Mouse (Mus musculus): ENCODE results near the gene Siah1b. TPM values are rescaled to one million over a fixed set of nuclear protein-coding genes. Genes with fewer than 3 reads are reported as not detected.

The Siah1b gene
- polyA plus RNA-seq, 1 experiment from 2014 or later, result 24.3 TPM

DNA sequence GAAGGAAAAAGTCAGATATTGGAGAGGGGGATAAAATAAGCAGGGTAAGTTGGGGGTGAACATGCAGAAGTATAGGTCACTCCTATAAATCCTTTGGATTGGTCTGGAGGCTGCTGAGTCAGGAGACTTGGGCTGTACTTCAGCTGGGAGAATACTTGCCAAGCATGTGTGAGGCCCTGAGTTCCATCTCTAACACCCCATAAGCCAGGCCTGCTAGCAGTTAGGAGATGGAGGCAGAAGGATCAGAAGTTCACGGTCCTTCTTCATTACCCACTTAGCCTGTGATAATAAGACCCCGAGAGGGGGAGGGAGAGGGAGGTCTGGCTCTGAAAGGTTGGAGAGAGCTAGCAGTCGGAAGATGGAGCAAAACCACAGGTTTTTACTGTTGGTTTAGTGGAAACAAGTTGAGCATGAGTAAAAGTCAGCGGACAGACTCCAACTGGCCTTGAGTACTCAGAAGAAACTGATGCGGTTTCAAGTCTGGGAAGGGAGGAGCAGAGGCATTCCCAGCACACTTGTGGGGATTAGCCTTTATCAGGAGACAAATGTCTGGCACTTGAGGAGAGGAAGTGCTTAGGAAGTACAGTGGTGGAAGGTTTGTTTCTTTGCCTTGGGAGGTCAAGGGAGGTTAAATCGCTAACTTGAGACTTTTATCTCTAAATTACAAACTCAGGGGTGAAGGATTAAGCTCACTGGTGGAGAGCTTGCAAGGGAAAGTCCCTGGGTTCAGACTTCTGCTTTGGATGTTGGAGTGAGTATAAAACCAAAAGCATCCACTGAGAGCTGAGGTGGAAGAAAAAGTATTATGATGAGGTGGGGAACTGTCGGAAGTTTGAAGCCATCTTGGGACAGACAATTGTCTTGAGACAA lies 16.2 kb upstream of the Siah1b start:
- Histone ChIP-seq H3K4me2 (replicated peaks; ENCODE audit: low read depth, low read length) (no peak overlapping the region), H3K27ac (ENCODE audit: low read length) (no peak overlapping the region), H3K4me1 (ENCODE audit: control insufficient read depth, insufficient read depth, low read length) (no peaks in the 10 kb centered on the region), H3K4me3 (ENCODE audit: low read depth, low read length) (no peak overlapping the region), H3K9me3 (ENCODE audit: control insufficient read depth, low read depth, low read length) (no peaks in the 10 kb centered on the region), H3K9ac (replicated peaks; ENCODE audit: low read depth, low read length) (no peak overlapping the region), H3K27me3 (ENCODE audit: control insufficient read depth, insufficient read depth, low read length) (0 out of 2 replicates have a peak, but pooled peaks cover 2% of the 10 kb centered on the region), H3K36me3 (ENCODE audit: control insufficient read depth, insufficient read depth, low read length) (no peaks in the 10 kb centered on the region)
- WGBS, result 44% methylated on average over 7 of the region's 7 CpGs
- ATAC-seq (ENCODE audit: insufficient number of reproducible peaks, insufficient read depth, low FRiP score, low read depth), result no peak

DNA sequence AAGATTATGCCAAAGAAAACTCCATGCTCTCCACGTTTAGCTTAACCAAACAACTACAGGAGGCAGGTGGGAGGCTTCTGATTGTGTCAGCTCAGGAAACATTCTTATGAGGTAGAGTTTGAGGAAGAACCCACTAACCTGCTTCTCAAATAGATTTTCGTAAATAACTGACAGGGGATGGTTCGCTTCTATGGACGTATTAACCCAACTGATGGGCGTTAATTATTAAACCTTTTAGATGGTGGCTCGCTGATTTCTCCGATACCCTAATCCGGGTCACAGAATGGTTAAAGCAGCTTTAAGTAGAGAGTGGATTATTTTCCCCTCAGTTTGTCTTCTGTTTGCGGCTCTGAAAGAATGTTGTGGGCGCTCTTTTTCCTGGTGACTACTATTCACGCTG lies 13.6 kb upstream of the Siah1b start:
- Histone ChIP-seq H3K9ac (replicated peaks; ENCODE audit: low read depth, low read length) (no peak overlapping the region), H3K36me3 (ENCODE audit: control insufficient read depth, insufficient read depth, low read length) (no peaks in the 10 kb centered on the region), H3K27me3 (ENCODE audit: control insufficient read depth, insufficient read depth, low read length) (0 out of 2 replicates have a peak, but pooled peaks cover 2% of the 10 kb centered on the region), H3K4me1 (ENCODE audit: control insufficient read depth, insufficient read depth, low read length) (no peaks in the 10 kb centered on the region), H3K27ac (ENCODE audit: low read length) (no peak overlapping the region), H3K4me2 (replicated peaks; ENCODE audit: low read depth, low read length) (no peak overlapping the region), H3K4me3 (ENCODE audit: low read depth, low read length) (no peak overlapping the region), H3K9me3 (ENCODE audit: control insufficient read depth, low read depth, low read length) (no peaks in the 10 kb centered on the region)
- no peak for ATAC-seq (ENCODE audit: insufficient number of reproducible peaks, insufficient read depth, low FRiP score, low read depth)
- 74% methylated on average over 11 of the region's 11 CpGs for WGBS

DNA sequence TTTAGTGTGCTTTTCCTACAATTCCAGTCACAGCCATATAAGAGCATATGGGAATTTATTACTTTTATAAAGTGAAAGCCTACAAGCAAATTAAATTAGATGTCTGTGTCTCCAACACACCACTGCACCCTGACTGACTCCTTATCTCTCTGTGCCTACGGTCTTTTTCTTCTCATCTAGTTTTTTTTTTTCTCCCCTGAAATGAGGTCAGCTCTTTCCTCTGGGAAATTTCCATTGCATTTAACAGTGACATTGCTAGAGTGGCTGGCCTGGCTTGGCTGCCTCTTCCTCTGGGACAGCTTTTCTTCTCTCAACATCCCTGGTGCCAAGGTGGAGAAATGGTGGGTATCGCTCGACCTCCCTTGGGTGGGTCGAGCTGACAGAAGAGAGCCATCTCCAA lies 12.3 kb upstream of the Siah1b start, which contains the start of gene Cltrn:
Gene Cltrn, plus strand, starts transcription at position 249 of the 400 bp plus-strand sequence.
- 83% methylated on average over 4 of the region's 4 CpGs for WGBS

DNA sequence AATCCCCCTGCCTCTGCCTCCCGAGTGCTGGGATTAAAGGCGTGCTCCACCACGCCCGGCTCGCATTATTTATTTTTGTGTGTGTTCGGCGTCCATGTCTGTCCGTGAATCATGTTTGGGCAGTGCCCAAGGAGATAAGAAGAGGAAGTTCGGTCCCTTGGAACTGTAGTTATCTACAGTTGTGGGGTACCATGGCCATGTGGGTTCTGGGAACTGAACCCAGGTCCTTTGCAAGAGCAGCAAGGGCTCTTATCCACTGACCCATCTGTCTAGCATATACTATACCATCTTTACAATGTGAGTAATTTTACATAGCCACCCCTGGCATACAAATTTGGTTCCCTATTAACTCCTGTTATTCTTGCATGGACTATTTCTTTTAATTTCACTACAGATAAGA lies 5.7 kb upstream of the Siah1b start:
- Histone ChIP-seq H3K9ac (replicated peaks; ENCODE audit: low read depth, low read length) (no peak overlapping the region), H3K27ac (ENCODE audit: low read length) (no peak overlapping the region), H3K4me3 (ENCODE audit: low read depth, low read length) (no peak overlapping the region), H3K4me2 (replicated peaks; ENCODE audit: low read depth, low read length) (no peak overlapping the region), H3K36me3 (ENCODE audit: control insufficient read depth, insufficient read depth, low read length) (no peaks in the 10 kb centered on the region), H3K27me3 (ENCODE audit: control insufficient read depth, insufficient read depth, low read length) (no peaks in the 10 kb centered on the region), H3K4me1 (ENCODE audit: control insufficient read depth, insufficient read depth, low read length) (no peaks in the 10 kb centered on the region), H3K9me3 (ENCODE audit: control insufficient read depth, low read depth, low read length) (no peaks in the 10 kb centered on the region)
- no peak for ATAC-seq (ENCODE audit: insufficient number of reproducible peaks, insufficient read depth, low FRiP score, low read depth)
- 89% methylated on average over 9 of the region's 9 CpGs for WGBS

More for the DNA sequence above, 12.3 kb upstream of the Siah1b start, which contains the start of gene Cltrn:
- no peaks in the 10 kb centered on the region for H3K36me3 ChIP-seq (ENCODE audit: control insufficient read depth, insufficient read depth, low read length)
- no peaks in the 10 kb centered on the region for H3K9me3 ChIP-seq (ENCODE audit: control insufficient read depth, low read depth, low read length)
- H3K27ac ChIP-seq (ENCODE audit: low read length), result no peak within 1 kb of the TSS
- H3K4me1 ChIP-seq (ENCODE audit: control insufficient read depth, insufficient read depth, low read length), result no peaks in the 10 kb centered on the region
- H3K4me2 ChIP-seq (replicated peaks; ENCODE audit: low read depth, low read length), result no peak within 1 kb of the TSS
- H3K9ac ChIP-seq (replicated peaks; ENCODE audit: low read depth, low read length), result no peak within 1 kb of the TSS
- H3K4me3 ChIP-seq (ENCODE audit: low read depth, low read length), result no peak within 1 kb of the TSS
- H3K27me3 ChIP-seq (ENCODE audit: control insufficient read depth, insufficient read depth, low read length), result 0 out of 2 replicates have a peak, but pooled peaks cover 2% of the 10 kb centered on the region
- ATAC-seq (ENCODE audit: insufficient number of reproducible peaks, insufficient read depth, low FRiP score, low read depth), result no peak

DNA sequence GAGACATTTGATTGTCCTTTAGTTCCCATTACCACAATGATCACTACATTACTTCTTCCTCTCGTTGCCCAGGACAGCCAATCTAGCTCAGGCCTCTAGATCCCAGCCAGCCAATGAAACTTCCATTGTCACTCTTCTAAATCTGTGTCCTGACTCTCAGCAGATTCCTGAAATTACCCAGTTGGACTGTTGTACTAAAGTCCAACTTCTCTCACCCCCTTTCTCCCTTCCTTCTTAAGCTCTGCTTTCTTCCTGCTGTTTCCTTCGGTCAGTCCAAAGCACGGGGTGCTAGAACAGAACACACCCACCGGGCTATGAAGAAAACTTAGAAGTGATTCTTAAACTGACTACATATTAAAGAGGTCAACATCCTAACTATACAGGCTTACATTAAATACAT lies 7.3 kb downstream of the Siah1b start:
- 85% methylated on average over 4 of the region's 4 CpGs for WGBS
- no peak for ATAC-seq (ENCODE audit: insufficient number of reproducible peaks, insufficient read depth, low FRiP score, low read depth)
- H3K36me3 ChIP-seq (ENCODE audit: control insufficient read depth, insufficient read depth, low read length), result no peaks in the 10 kb centered on the region
- no peak overlapping the region for H3K9ac ChIP-seq (replicated peaks; ENCODE audit: low read depth, low read length)
- no peak overlapping the region for H3K4me2 ChIP-seq (replicated peaks; ENCODE audit: low read depth, low read length)
- no peak overlapping the region for H3K4me3 ChIP-seq (ENCODE audit: low read depth, low read length)
- no peaks in the 10 kb centered on the region for H3K27me3 ChIP-seq (ENCODE audit: control insufficient read depth, insufficient read depth, low read length)
- no peaks in the 10 kb centered on the region for H3K9me3 ChIP-seq (ENCODE audit: control insufficient read depth, low read depth, low read length)
- no peaks in the 10 kb centered on the region for H3K4me1 ChIP-seq (ENCODE audit: control insufficient read depth, insufficient read depth, low read length)
- no peak overlapping the region for H3K27ac ChIP-seq (ENCODE audit: low read length)

DNA sequence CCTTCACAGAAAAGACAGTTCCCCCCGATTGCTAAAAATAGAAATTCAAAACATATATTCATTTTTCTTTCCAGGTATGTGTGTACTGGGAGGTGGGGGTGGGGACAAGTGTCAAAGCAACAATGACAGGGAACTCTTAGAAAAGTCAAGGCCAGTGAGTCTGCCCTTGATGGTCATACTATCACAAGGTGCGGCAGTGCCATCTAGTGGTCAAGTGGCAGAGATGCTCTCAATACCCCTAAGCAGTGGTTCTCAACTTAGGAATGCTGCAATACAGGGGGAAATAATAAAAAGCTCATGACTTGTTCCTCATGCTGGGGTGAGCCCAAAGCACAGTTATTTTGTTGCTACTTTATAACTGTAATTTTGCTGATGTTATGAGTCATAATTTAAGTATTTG lies 10.1 kb downstream of the Siah1b start:
- H3K4me1 ChIP-seq (ENCODE audit: control insufficient read depth, insufficient read depth, low read length), result no peaks in the 10 kb centered on the region
- no peaks in the 10 kb centered on the region for H3K36me3 ChIP-seq (ENCODE audit: control insufficient read depth, insufficient read depth, low read length)
- 13% methylated on average over 2 of the region's 2 CpGs for WGBS
- no peak overlapping the region for H3K9ac ChIP-seq (replicated peaks; ENCODE audit: low read depth, low read length)
- ATAC-seq (ENCODE audit: insufficient number of reproducible peaks, insufficient read depth, low FRiP score, low read depth), result peak; percentile 63; the same call in 1 of the 2 replicates
- H3K4me3 ChIP-seq (ENCODE audit: low read depth, low read length), result no peak overlapping the region
- no peaks in the 10 kb centered on the region for H3K27me3 ChIP-seq (ENCODE audit: control insufficient read depth, insufficient read depth, low read length)
- H3K4me2 ChIP-seq (replicated peaks; ENCODE audit: low read depth, low read length), result no peak overlapping the region
- no peak overlapping the region for H3K27ac ChIP-seq (ENCODE audit: low read length)
- no peaks in the 10 kb centered on the region for H3K9me3 ChIP-seq (ENCODE audit: control insufficient read depth, low read depth, low read length)

DNA sequence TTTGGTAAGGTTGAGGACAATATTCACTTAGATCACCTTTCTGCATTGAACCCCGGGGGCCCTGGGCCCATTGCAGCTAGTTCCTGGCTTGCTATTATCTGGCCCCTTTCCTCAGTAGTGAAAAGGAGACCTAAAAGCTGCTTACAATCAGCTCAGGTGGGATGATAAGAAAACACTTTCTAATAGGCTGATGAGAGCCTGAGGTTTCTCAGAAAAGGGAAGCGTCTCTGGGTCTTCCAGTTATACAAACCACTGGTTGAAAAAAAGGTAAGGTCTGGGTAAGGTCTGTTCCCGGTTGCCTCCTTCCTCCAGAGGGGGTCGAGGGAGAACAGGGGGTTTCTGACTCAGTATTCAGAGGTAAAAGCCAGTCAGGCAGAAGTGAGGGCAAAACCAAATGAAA lies 17.2 kb downstream of the Siah1b start:
- 81% methylated on average over 4 of the region's 4 CpGs for WGBS

DNA sequence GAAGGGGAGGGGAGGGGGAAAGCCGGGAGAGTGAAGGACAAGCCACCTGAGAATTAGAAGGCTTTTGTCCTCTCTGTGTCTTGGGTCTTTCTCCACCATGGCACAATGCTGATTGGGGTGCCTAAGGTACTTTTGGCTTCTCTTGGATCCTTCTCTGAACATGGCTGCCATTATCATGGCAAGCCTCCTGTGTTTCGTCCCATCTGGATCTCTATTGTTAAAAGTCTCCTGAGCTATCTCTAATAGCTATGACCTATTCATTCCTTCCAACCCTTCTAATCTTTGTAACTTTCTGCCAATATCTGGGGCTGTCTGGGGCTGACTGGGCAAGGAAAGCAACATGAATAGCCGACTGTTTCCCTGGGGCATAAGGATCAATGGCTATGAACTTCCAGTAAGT lies 17.8 kb downstream of the Siah1b start:
- Histone ChIP-seq H3K36me3 (ENCODE audit: control insufficient read depth, insufficient read depth, low read length) (no peaks in the 10 kb centered on the region), H3K27ac (ENCODE audit: low read length) (no peak overlapping the region), H3K27me3 (ENCODE audit: control insufficient read depth, insufficient read depth, low read length) (no peaks in the 10 kb centered on the region), H3K4me2 (replicated peaks; ENCODE audit: low read depth, low read length) (no peak overlapping the region), H3K9ac (replicated peaks; ENCODE audit: low read depth, low read length) (no peak overlapping the region), H3K4me1 (ENCODE audit: control insufficient read depth, insufficient read depth, low read length) (no peaks in the 10 kb centered on the region), H3K4me3 (ENCODE audit: low read depth, low read length) (no peak overlapping the region), H3K9me3 (ENCODE audit: control insufficient read depth, low read depth, low read length) (no peaks in the 10 kb centered on the region)
- no peak for ATAC-seq (ENCODE audit: insufficient number of reproducible peaks, insufficient read depth, low FRiP score, low read depth)
- 77% methylated on average over 3 of the region's 3 CpGs for WGBS

More for the DNA sequence above, 17.2 kb downstream of the Siah1b start:
- no peaks in the 10 kb centered on the region for H3K9me3 ChIP-seq (ENCODE audit: control insufficient read depth, low read depth, low read length)
- H3K4me2 ChIP-seq (replicated peaks; ENCODE audit: low read depth, low read length), result no peak overlapping the region
- no peaks in the 10 kb centered on the region for H3K36me3 ChIP-seq (ENCODE audit: control insufficient read depth, insufficient read depth, low read length)
- ATAC-seq (ENCODE audit: insufficient number of reproducible peaks, insufficient read depth, low FRiP score, low read depth), result no peak
- H3K27ac ChIP-seq (ENCODE audit: low read length), result no peak overlapping the region
- no peak overlapping the region for H3K9ac ChIP-seq (replicated peaks; ENCODE audit: low read depth, low read length)
- no peak overlapping the region for H3K4me3 ChIP-seq (ENCODE audit: low read depth, low read length)
- H3K4me1 ChIP-seq (ENCODE audit: control insufficient read depth, insufficient read depth, low read length), result no peaks in the 10 kb centered on the region
- no peaks in the 10 kb centered on the region for H3K27me3 ChIP-seq (ENCODE audit: control insufficient read depth, insufficient read depth, low read length)
